Mouse (Mus musculus) megakaryocyte, embryonic 14.5 days (primary cell): Measurements from ENCODE around the gene Tubb5.

Source experiments
- FLI1 ChIP-seq: IDR thresholded peaks from 2 replicates; pipeline ENCODE4 v1.6.1; 2012; ENCODE audit warnings: low read length, inconsistent platforms, mixed read lengths
- GATA1 ChIP-seq: IDR thresholded peaks from 3 replicates; pipeline ENCODE4 v1.6.1; 2012; ENCODE audit warnings: mixed read lengths, low read length, inconsistent platforms, borderline replicate concordance

GRCm38 (mm10) chr17:35836991-35837422 lies 1.1 kb downstream of the Tubb5 start:
- TF ChIP-seq GATA1 = no peak
- no peak for TF ChIP-seq FLI1
